Mouse (Mus musculus): ENCODE results near the gene Plxna4.

- TF ChIP-seq CTCF (conservative IDR thresholded peaks at IDR 0.05; ENCODE audit: low read length) (no peak), POU5F1 (IDR thresholded peaks at IDR 0.05; ENCODE audit: borderline replicate concordance, low read length) (no peak)
These were observed 185.3 kb downstream of the Plxna4 start for GRCm38 (mm10) chr6:32402560-32403235.

Measured in E14TG2a.4 (cell line).